Mouse (Mus musculus) lung, postnatal 0 days (tissue): ENCODE measurements around the gene Spata45.

Experiments
- CTCF ChIP-seq: IDR thresholded peaks from 2 replicates; pipeline ENCODE4 v1.5.1; 2016; ENCODE audit warnings: antibody characterized with exemption, mild to moderate bottlenecking
- EP300 ChIP-seq: IDR thresholded peaks from 2 replicates; pipeline ENCODE4 v1.6.1; 2016; ENCODE audit warnings: antibody characterized with exemption, mild to moderate bottlenecking, control low read depth

DNA sequence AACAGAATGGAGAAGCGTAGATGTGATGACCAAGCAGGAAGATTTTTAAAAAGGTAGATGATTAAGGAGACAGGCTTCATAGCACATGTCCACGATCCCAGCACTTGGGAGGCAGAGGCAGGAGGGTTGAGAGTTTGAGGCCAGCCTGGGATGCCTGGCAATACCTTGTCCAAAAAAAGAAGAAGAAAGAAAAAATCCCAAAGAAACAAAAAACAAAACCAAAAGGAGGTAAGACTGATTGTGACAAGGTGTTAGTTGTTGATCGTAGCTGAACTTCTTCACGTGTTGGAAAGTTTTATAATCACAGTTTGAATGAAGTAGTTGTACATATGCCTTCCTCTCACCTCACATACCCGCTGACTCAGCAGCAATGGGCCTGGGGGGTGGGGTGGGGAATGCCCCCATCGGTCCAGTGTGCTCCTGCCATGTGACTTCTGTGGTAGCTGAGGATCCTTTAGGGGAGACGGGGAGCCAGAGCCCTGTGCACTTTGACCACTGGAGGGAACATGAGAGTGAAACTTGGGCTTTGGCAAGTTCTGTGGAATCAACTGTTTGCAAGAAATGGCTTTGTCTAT is 50.0 kb downstream of the Spata45 start:
- TF ChIP-seq CTCF (peak; percentile 28; the same call in 1 of the 2 replicates), EP300 (no peak)
